Mouse (Mus musculus) ES-Bruce4 (cell line): Measurements from ENCODE around the gene Lhx8. TPM values are rescaled to one million over a fixed set of nuclear protein-coding genes. Genes with fewer than 3 reads are reported as not detected.

Experiments used
- H3K27ac ChIP-seq: 2 replicates; pipeline ENCODE4 v1.5.1; 2012; ENCODE audit warnings: low read length, inconsistent platforms; ENCODE audit not compliant: insufficient read depth
- H3K27me3 ChIP-seq: 2 replicates; pipeline ENCODE4 v1.6.1; 2012; ENCODE audit warnings: mild to moderate bottlenecking, low read length, inconsistent platforms; ENCODE audit not compliant: control insufficient read depth, poor library complexity, insufficient read depth, severe bottlenecking
- H3K36me3 ChIP-seq: 2 replicates; pipeline ENCODE4 v1.6.1; 2012; ENCODE audit warnings: inconsistent platforms, mild to moderate bottlenecking, low read length, moderate library complexity; ENCODE audit not compliant: control insufficient read depth, poor library complexity, insufficient read depth, severe bottlenecking
- H3K4me1 ChIP-seq: one replicate; pipeline ENCODE4 v1.8.1; 2011; ENCODE audit warnings: low read length; ENCODE audit not compliant: control insufficient read depth, insufficient read depth
- H3K4me3 ChIP-seq: 2 replicates; pipeline ENCODE4 v1.5.1; 2011; ENCODE audit warnings: low read depth, mild to moderate bottlenecking, low read length
- H3K9ac ChIP-seq: 2 replicates; pipeline ENCODE4 v1.6.1; 2012; ENCODE audit warnings: low read depth, mild to moderate bottlenecking, inconsistent platforms; ENCODE audit not compliant: poor library complexity, severe bottlenecking
- H3K9me3 ChIP-seq: replicated peaks from 2 replicates; pipeline ENCODE4 v1.6.1; 2012; ENCODE audit warnings: mild to moderate bottlenecking, low read length, inconsistent platforms; ENCODE audit not compliant: control insufficient read depth, poor library complexity, insufficient read depth, severe bottlenecking
- CTCF ChIP-seq: IDR thresholded peaks from one replicate; pipeline ENCODE4 v1.8.1; 2011; ENCODE audit warnings: low read depth, low read length
- EP300 ChIP-seq: IDR thresholded peaks from 2 replicates; pipeline ENCODE4 v1.6.1; 2011; ENCODE audit warnings: low read depth, low read length; ENCODE audit not compliant: insufficient read depth
- POLR2A ChIP-seq: IDR thresholded peaks from one replicate; pipeline ENCODE4 v1.8.1; 2011; ENCODE audit warnings: low read length; ENCODE audit not compliant: insufficient read depth
- polyA plus RNA-seq: library from polyadenylated mRNA; stranded (reverse); fragments of >200 nt; gene quantifications from 2 replicates; pipeline ENCODE4 v1.2.4, GENCODE M21; 2011; ENCODE audit warnings: low read depth; ENCODE audit not compliant: missing spikeins, insufficient read depth, insufficient read length

Gene Lhx8
- polyA plus RNA-seq, 1 experiment, result not detected

- Histone ChIP-seq H3K9ac (peak overlapping the region; percentile 82), H3K9me3 (no peaks in the 10 kb centered on the region), H3K4me3 (peak overlapping the region; percentile 64), H3K4me1 (no peaks in the 10 kb centered on the region), H3K27me3 (peaks cover 48% of the 10 kb centered on the region), H3K36me3 (no peaks in the 10 kb centered on the region), H3K27ac (no peak overlapping the region)
- no peak for TF ChIP-seq CTCF
- TF ChIP-seq POLR2A, result no peak
- TF ChIP-seq EP300, result no peak
Measured at GRCm38 (mm10) chr3:154327883-154328720, 2.4 kb downstream of the Lhx8 start.

GRCm38 (mm10) chr3:154327110-154327882 is 3.2 kb downstream of the Lhx8 start:
- Histone ChIP-seq H3K4me1 (no peaks in the 10 kb centered on the region), H3K9me3 (no peaks in the 10 kb centered on the region), H3K9ac (no peak overlapping the region), H3K27ac (no peak overlapping the region), H3K27me3 (peaks cover 45% of the 10 kb centered on the region), H3K4me3 (no peak overlapping the region), H3K36me3 (no peaks in the 10 kb centered on the region)
- no peak for TF ChIP-seq POLR2A
- TF ChIP-seq CTCF, result no peak
- TF ChIP-seq EP300, result no peak

- no peaks in the 10 kb centered on the region for H3K4me1 ChIP-seq
- no peak overlapping the region for H3K4me3 ChIP-seq
- no peak overlapping the region for H3K27ac ChIP-seq
- peaks cover 2% of the 10 kb centered on the region for H3K27me3 ChIP-seq
- H3K9ac ChIP-seq, result no peak overlapping the region
- TF ChIP-seq EP300 (no peak), POLR2A (no peak), CTCF (no peak)
- H3K9me3 ChIP-seq, result no peaks in the 10 kb centered on the region
- H3K36me3 ChIP-seq, result no peaks in the 10 kb centered on the region
Measured at GRCm38 (mm10) chr3:154321921-154322574, 8.4 kb downstream of the Lhx8 start.

- Histone ChIP-seq H3K27me3 (no peaks in the 10 kb centered on the region), H3K4me1 (no peaks in the 10 kb centered on the region), H3K36me3 (no peaks in the 10 kb centered on the region), H3K9ac (no peak overlapping the region), H3K4me3 (no peak overlapping the region), H3K27ac (no peak overlapping the region), H3K9me3 (no peaks in the 10 kb centered on the region)
- TF ChIP-seq POLR2A (no peak), CTCF (peak; percentile 90)
Measured at GRCm38 (mm10) chr3:154317651-154318248, 12.7 kb downstream of the Lhx8 start.

GRCm38 (mm10) chr3:154305163-154305884 is 25.1 kb downstream of the Lhx8 start:
- no peaks in the 10 kb centered on the region for H3K36me3 ChIP-seq
- H3K27ac ChIP-seq, result no peak overlapping the region
- H3K4me1 ChIP-seq, result no peaks in the 10 kb centered on the region
- H3K9ac ChIP-seq, result no peak overlapping the region
- TF ChIP-seq EP300, result no peak
- TF ChIP-seq CTCF, result no peak
- no peak for TF ChIP-seq POLR2A
- no peaks in the 10 kb centered on the region for H3K9me3 ChIP-seq
- H3K4me3 ChIP-seq, result no peak overlapping the region
- no peaks in the 10 kb centered on the region for H3K27me3 ChIP-seq
